10 mouse cellular contexts compared by ENCODE assay signal in the genomic region with DNA sequence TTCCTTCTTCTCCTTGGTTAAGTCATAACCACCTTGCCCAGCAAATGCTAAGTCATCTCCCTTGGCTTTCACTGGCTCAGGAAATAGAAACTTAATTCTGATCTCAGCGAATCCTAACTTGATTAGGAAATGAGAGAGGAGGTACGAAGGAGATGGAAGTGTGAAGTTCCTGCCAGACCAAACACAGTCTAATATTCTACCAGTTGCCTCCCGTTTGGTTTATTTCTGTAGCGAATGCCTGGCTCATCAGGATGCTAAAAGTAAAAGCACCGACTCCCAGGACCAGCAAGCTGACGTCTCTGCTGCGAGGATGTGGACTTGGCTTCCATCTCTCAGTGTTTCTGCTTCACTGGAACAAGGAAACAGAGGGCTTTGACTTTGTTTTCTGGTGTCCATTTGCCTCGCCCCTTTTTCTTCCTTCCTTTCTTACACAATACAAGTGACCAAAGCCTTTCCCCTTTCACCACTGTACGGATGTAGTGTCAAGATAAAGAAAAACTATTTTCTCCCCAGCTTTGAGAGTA.
DNase-seq lines count a peak whose midpoint lies in the region; ATAC-seq lines count a peak whose summit lies in the region.
"Had no signal": no experiment of that assay in that cellular context is flagged by ENCODE, and none has a peak within 500 bp of the region (broad histone marks: within the 10 kb centered on the region; RNA-seq: fewer than 3 reads in every experiment).

No protein-coding gene starts in this region.

- no peaks in the 10 kb centered on the region for H3K4me1 ChIP-seq in heart, embryonic 11.5 days (ENCODE audit: control insufficient read depth, insufficient read depth, low read length)
- peaks cover 6% of the 10 kb centered on the region for H3K4me1 ChIP-seq in hindbrain, embryonic 13.5 days (replicated peaks)

- no peak overlapping the region for H3K9ac ChIP-seq in heart, embryonic 11.5 days (ENCODE audit: low read depth, low read length)
- no peak overlapping the region for H3K9ac ChIP-seq in hindbrain, embryonic 13.5 days

- H3K27ac ChIP-seq in heart, embryonic 11.5 days (ENCODE audit: low read depth, low read length), result peak overlapping the region; percentile 42
- H3K27ac ChIP-seq in hindbrain, embryonic 13.5 days, result no peak overlapping the region

- no peak for ATAC-seq in heart, embryonic 11.5 days (replicated peaks; ENCODE audit: insufficient number of reproducible peaks, low FRiP score, low TSS enrichment)
- peak; percentile 65 for ATAC-seq in monocyte, adult 5-6 weeks (replicated peaks; ENCODE audit: insufficient number of reproducible peaks, low FRiP score, low TSS enrichment, poor library complexity, severe bottlenecking)
- ATAC-seq in hindbrain, embryonic 13.5 days (ENCODE audit: low FRiP score), result no peak
- ATAC-seq: inflammation-experienced regulatory T-cells, adult 6 months had no signal

- no peak overlapping the region for H3K4me3 ChIP-seq in heart, embryonic 11.5 days (ENCODE audit: low read depth, low read length)
- H3K4me3 ChIP-seq in hindbrain, embryonic 13.5 days, result no peak overlapping the region

- peak; percentile 11 for DNase-seq in gastrocnemius, postnatal 25 days
- no peak for DNase-seq in gastrocnemius, postnatal 4 days (ENCODE audit: low spot score in 2 of 2)
- peak; percentile 19 to 41 for DNase-seq in kidney, postnatal 36 days
- no peak for DNase-seq in spleen, postnatal 4 days (ENCODE audit: low spot score in 2 of 2)
- DNase-seq in retina, postnatal 1 day, result no peak

- H3K36me3 ChIP-seq in heart, embryonic 11.5 days (ENCODE audit: control insufficient read depth, insufficient read depth, low read length), result no peaks in the 10 kb centered on the region
- no peaks in the 10 kb centered on the region for H3K36me3 ChIP-seq in hindbrain, embryonic 13.5 days

- 45% methylated on average over 9 of the region's 9 CpGs for WGBS in heart, embryonic 11.5 days (ENCODE audit: insufficient replicate concordance)
- WGBS in hindbrain, embryonic 13.5 days, result 69% methylated on average over 9 of the region's 9 CpGs

- H3K27me3 ChIP-seq in heart, embryonic 11.5 days (ENCODE audit: control insufficient read depth, insufficient read depth, low read length), result no peaks in the 10 kb centered on the region
- H3K27me3 ChIP-seq in hindbrain, embryonic 13.5 days, result no peaks in the 10 kb centered on the region

- H3K9me3 ChIP-seq in heart, embryonic 11.5 days (replicated peaks; ENCODE audit: control insufficient read depth, low read length), result no peaks in the 10 kb centered on the region
- no peaks in the 10 kb centered on the region for H3K9me3 ChIP-seq in hindbrain, embryonic 13.5 days

- no peak overlapping the region for H3K4me2 ChIP-seq in heart, embryonic 11.5 days
- H3K4me2 ChIP-seq in hindbrain, embryonic 13.5 days, result no peak overlapping the region
- H3K4me2 ChIP-seq: midbrain, embryonic 11.5 days had no signal

Comparison
In these comparisons a context has a peak if more than half of its experiments do, and no peak if none do; other contexts are left out.
1. DNase-seq: peak in gastrocnemius, postnatal 25 days (single experiment) and kidney, postnatal 36 days (2 of 2); none in gastrocnemius, postnatal 4 days (0 of 2), spleen, postnatal 4 days (0 of 2) and retina, postnatal 1 day (single experiment).